Mouse (Mus musculus) kidney, adult 18-20 months (tissue): ENCODE measurements around the gene Atg101.
A peak's percentile ranks its signal among the peaks of the same experiment; 100 is the strongest.

Experiments used
- DNase-seq: peaks from one replicate; pipeline ENCODE4 v3.0.0; 2021

The Atg101 gene

DNA sequence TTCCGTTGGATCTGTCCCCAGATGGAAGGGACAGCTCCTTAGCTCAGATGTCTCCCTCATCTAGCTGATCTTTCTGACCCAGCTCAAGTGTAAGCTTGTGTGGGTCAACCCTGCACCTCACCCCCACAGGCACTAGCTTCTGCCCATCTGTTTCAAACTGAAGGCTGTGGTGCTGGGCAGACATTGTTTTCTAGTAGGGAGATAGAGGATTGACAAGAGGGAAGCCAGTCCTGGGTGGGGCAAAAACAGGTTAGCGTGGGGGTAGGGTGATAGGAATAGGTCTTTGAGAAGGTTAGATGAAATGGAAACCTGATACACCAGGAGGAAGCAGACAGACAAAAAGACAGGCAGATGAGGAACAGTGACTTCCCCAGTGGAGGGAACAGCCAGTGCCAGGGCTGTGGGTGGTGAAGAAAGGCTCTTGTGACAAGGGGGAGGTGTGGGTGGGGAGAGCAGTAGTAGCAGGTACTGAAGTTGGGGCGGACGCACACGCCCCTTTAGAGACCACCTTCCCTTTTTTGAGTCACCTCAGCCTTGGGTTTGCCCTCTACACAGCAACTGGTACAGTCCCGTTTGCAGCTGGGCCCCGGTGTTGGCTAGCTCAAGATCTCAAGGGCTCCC lies 28.1 kb upstream of the Atg101 start:
- no peak for DNase-seq

DNA sequence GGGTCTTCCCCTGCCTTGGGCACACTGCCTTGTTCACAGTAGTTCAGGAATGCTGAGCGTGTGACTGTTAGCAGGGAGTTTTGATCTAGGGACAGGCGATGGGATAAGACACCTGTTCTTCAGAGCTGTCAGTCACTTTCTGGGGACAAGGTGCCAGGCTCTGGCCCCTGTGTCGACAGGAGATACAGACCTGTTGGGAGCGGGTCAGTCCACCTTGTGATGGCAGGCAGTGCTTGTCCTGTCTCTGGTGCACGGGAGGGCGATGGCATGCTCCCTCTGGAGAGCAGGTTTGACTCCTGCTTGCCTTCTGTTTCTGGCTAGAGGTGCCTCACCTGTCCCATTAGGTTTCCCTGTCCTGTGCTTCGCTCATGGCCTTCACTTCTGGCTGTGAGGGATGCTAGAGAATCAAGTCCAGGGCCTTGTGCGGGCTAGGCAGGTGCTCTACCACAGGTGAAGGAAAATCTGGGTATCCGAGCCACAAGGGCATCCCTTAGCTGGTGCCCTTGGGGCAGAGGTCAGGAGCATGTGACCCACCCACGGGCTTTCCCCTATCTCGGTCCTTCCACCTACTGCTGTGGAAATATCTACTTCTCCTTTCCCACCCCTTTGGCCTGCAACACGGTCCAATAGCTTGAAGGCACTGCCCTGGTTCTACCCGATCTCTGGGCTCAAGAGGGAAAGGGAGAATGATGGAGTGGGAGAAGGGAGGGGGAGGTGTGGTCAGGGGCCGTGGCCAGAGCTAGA lies 27.4 kb upstream of the Atg101 start:
- no peak for DNase-seq

DNA sequence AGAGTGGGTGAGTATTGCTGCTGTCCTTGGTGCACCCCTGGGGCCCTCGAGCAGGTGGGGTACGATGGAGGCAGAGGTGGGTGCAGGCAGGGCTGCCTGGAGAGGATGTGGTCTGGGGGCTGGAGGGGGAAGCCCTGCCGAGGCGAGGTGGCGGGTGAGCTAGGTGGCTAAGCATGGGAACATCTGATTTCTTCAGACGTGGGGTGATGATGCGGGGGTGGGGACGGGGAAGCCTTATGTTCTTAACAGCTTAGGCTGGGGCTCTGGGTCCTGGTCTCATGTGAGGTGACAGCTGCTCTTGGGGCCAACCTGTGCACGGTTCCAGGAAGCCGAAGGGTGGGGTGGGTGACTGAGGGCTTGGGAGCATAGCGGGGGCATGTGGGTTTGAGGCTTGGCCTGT lies 25.7 kb upstream of the Atg101 start:
- DNase-seq, result no peak

DNA sequence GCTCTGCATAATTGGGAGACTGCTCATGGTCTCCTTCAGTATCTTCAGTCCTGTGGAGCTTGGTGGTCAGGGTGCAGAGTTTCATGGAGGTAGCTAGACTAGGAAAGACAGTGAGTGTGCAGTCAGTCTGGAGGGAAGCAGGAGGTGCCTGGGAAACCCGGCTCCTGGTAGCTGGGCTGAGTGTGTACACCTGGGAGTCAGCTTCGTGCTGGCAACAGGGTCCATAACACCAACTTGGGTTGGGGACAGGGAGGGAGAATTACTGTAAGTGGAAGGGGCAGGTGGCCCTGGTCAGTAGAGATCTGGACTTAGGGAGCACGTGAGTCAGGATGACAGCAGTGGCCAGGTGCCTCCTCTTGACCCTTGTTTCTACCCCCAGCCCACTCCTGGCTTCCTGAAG lies 24.1 kb upstream of the Atg101 start:
- no peak for DNase-seq

DNA sequence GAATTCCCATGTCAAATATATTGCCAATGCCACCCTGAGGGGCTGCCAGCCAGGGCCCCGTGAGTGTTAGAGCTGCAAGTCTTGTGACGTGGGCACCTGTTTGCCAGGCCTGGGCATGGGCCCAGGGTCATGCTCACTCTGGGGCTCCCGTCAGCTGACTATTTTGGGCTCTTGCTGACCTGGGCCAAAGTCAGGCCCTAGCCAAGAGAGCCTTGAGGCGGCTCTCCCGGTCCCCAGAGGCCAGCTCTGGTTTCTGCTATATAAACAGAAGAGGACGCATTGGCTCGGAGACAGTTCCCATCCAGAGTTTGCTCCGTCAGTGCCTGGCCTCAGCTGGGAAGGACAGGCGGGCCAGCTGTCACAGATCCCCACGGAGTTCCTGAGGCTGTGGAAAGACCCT lies 23.7 kb upstream of the Atg101 start:
- DNase-seq, result peak; percentile 54

DNA sequence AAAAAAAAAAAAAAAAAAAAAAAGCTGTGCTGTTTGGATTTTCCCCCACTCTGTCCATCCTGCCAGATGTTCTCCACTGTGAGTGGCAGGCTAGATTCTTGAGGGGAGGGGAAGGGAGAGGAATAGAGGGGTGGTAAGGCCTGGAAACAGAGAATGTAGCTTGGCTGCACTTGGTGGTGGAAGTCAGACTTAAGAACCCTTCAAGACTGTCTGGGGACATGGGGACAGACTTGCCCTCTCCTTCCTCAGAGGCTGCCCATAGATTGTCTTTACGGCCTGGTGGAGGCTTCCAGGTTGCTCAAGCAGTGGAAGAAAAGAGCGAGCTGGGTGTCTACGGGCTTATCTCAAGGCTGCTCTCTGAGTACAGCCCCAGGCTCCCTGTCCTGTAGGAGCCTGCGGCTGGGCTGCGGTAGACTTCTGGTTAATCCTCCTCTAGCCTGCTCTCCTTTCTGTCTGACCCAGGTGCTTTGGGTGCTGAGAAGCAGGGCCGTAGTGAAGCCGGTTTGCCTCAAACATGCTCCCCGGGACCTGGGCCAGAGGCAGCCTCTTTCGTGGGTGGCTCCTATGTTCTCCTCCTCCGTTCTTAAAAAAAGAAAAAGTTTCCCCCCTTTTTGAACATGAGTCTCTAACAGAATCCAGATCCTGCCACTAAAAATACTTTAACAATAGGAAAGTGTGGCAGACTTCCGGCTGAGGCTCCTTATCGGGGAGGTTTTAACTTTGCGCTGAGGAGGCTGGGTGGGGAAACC lies 23.0 kb upstream of the Atg101 start:
- DNase-seq, result no peak

DNA sequence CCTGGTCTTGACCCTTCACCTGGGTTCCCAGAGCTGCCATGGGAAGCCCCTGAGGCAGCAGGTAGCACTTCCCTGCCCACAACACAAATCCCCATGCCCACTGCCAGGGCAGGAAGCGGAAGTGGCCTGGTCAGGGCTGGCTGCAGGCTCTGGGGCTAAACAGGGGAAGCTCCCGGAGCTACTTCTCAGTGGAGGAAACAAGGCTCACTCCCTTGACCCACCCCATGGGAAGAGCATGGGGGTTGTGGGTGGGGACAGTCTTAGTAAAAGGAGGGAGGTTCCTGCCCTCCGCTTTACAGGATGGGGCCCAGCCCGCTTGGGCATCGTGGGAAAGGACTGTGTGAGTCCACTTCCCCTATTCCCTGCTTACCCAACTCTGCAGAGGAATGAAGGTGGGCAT lies 21.6 kb upstream of the Atg101 start:
- no peak for DNase-seq

DNA sequence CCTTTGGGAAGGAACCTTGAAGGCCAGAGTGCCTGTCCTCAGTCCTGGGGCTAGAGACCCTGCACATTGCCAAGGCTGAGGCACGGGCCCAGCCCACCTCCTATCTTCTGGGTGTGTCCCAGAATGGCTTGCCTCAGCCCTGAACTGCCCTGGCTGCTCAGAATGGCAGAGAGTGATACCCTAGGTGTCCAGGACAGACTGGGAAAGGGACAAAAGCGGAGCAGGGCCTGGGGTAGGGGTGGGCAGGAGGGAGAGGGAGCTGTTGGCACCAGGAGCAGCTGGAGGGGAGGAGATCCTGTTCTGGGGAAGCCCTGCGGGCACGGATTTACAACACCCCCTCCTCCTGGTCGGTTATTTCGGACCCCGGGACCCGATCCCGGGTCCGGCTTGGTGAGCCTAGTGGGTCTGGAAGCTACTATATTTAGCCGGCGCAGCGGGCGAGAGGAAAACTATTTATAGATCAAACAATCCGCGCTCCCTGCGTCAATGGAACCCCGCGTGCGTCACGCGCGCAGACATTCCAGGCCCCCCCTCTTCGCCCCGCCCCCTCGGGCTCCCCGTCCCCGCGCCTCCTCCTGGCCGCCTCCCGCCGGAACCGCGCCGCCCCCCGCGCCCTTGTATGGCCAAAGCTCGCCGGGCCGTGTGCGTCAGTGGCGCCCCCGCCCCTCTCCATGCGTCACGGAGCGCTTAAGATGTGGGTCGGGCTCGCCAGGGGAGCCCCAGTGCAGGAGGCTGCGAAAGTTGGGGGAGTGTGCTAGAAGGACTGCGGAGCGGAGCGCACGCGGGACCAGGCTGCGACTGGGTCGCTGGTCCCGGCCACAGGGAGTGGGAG lies 17.7 kb upstream of the Atg101 start:
- DNase-seq, result peak; percentile 93

DNA sequence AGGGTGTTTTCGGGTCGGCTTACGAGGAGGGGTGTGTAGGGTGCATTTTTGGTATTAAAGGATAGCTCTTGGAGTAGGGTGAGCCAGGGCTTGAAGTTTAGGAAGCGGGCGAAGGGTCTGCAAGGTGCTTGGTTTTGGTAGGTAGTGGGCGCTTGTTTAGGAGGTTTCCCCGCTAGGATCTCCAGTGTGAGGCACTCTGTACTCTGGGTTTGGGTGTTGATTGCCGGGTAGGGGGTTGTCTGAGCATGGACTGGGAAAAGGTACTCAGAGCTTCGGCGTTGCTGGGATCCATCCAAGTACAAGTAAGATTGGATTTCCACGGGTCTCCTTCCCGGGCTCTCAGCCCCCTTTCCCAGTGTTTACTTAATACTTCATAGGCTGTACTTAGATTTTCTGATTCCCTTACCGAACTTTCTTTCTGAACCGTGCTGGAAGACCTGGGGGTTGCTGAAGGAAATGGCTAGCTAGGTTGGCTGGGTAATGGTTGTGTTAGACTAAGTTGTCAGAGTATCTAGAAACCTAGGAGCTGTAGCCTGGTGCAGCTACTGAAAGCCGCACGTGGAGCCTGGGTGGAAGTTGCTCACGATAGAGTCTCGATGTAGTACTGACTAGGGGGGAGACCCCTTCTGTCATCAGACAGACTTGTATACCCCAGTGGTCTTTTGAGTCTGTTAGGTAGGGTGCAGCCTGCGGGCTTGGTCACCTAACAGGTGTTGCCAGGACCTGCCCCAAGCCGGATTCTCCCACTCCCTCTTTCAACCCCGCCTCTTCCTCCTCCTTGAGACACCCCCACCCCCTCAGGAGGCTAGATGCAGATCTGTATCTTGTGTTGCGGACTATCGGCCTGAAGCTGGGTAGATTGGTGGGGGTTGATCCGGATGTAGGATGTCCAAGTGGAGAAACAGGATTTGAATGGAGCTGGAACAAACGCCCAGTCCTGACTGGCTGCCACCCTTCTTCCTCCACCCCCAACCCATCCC lies 16.7 kb upstream of the Atg101 start:
- peak; percentile 47 for DNase-seq

DNA sequence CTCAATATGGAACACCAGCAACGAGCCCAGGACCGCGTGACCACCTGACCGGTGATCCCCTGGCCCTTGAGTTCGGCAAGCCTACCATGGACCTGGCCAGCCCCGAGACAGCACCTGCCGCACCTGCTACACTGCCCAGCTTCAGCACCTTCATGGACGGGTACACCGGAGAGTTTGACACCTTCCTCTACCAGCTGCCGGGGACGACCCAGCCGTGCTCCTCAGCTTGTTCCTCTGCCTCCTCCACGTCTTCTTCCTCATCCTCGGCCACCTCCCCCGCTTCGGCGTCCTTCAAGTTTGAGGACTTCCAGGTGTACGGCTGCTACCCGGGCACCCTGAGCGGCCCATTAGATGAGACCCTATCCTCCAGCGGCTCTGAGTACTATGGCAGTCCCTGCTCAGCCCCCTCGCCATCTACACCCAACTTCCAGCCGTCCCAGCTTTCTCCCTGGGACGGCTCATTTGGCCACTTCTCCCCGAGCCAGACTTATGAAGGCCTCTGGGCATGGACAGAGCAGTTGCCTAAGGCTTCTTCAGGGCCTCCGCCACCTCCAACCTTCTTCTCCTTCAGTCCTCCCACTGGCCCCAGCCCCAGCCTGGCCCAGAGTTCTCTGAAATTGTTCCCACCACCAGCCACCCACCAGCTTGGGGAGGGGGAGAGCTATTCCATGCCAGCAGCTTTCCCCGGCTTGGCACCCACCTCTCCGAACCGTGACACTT lies 13.8 kb upstream of the Atg101 start:
- DNase-seq, result no peak

DNA sequence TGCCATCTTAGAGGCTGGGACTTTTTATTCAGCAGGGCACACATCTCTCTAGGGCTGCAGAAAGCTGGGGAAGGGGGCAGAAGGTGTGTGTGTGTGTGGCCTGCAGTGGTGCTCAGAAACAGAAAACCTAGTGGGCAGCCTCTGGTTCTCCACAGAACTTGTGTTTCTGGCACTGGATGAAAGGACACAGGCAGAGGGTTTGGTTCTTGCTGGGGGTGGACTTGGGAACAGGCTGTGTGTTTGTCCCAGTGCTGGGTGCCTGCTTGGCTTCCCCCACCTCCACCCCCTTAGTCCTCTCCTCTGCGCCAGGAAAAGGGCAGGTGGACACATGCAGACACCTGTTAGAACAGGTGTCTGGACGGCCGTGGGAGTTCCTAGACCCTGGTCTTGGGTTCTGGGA lies 13.0 kb upstream of the Atg101 start:
- no peak for DNase-seq

DNA sequence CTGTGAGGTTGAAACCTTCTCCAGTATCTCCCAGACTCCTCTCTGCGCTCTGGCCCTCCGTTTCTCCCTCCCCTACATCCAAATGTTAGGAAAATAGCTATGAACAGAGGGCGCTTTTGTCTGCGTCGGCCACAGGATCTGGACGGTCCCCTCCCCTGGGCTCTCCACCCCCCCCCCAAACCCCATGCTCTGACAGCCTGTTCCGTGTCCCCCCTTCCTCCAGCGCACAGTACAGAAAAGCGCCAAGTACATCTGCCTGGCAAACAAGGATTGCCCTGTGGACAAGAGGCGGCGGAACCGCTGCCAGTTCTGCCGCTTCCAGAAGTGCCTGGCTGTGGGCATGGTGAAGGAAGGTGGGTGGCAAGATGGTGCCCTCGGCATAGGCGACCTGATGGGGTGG lies 12.6 kb upstream of the Atg101 start:
- no peak for DNase-seq

DNA sequence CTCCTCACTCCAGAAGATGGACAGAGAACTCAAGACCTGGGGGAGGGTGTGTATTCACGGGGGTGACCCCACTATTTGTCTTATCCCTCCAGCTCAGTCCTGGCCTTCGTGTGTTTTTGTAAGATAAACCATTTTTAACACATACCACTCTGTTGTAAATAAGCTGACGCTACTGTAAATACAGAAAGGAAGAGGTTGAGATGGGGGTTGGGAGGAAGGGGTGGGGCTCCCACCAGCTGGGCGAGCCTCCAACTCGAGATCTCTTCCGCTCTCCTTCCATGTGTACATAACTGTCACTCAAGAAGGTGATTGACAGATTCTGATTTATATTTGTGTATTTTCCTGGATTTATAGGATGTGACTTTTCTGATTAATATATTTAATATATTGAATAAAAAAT lies 9.7 kb upstream of the Atg101 start:
- no peak for DNase-seq

DNA sequence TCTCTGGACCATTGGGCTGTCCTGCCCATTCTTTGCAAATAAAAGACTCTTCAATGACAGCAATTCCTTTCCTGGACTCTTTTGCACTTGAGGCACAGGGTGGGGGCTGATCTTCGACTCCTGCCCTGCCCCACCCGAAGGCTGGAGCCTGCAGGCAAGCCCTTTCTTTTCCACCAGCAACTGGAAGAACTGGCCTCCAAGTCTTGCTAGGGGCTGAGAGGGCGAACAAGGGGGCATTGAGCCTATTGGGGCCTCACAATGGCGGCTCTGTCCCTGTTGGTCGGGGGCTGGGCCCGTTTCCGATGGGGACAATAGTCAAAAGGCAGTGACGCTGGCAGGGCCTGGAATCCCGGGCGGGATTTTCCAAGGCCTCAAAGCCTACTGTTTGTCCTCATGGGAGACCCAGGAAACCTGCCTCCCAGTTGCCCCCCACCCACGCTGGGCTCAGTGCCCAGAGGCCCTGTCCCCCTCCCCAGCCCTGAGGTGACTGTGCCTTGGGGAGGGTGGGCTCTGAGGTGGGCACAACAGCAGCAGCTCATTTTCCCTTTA lies 6.6 kb upstream of the Atg101 start:
- no peak for DNase-seq

DNA sequence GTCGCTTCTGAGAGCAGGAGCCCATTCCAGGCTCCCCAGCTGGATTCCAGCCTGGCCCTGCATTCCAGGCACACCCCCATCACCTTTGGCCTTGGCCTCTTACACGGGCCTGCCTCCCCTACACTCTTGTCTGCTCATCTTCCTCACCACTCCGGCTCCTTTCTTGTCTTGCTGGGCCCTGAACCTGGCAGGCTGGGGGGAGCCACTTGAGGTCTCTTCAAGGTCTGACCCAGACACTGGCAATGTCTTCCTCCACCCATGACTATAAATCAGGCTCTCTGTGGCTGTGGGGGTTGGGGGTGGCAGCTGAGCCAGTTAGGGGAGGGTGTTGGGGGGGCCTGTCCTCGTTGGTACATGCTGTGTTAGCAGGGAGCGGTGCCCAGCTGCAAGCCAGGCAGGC lies 5.5 kb upstream of the Atg101 start:
- DNase-seq, result no peak

DNA sequence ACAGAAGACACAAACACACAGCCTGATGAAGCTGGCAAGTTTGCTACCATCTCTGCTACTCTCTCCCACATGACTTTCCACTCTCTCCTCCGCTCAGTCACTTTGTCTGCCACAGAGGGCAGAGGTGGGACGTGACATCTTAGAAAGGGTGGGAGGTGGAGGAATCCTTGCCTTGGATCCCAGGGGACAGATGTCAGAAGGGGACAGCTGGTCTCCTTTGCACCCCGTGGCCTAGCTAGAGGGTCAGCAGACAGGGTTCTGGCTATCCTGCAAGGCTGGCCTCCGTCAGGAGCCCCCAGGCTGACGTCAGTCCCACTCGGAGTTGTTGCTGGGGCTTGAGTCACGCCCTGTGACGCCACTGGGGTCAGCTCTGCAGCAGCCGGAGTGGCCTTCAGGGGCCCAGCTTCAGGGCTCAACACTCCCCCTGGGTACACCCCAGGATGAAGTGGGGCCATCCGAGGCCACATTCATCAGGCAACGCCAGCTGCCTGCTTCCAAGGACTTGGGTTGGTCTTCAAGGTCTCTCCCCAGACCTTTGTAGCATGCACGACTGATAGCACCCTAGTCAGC lies 4.6 kb upstream of the Atg101 start:
- no peak for DNase-seq

DNA sequence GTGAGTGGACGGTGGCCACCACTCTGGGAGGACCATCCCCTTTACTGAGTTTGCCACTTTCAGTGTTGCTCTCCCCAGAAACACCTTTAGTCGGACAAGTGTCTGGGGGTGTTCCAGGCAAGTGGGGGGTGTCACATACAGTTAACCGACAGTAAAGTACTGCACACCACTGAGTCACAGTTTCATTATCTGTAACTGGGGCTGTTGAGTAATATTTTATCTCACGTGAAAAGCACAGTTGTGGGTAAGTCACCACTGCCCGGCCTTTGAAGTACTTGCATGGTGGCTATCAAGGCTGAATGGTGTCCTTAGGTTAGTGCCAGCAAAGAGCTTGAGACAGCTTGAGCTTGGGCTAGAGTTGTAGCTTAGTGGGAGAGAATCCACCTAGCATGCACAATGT lies 1.6 kb upstream of the Atg101 start:
- DNase-seq, result no peak

DNA sequence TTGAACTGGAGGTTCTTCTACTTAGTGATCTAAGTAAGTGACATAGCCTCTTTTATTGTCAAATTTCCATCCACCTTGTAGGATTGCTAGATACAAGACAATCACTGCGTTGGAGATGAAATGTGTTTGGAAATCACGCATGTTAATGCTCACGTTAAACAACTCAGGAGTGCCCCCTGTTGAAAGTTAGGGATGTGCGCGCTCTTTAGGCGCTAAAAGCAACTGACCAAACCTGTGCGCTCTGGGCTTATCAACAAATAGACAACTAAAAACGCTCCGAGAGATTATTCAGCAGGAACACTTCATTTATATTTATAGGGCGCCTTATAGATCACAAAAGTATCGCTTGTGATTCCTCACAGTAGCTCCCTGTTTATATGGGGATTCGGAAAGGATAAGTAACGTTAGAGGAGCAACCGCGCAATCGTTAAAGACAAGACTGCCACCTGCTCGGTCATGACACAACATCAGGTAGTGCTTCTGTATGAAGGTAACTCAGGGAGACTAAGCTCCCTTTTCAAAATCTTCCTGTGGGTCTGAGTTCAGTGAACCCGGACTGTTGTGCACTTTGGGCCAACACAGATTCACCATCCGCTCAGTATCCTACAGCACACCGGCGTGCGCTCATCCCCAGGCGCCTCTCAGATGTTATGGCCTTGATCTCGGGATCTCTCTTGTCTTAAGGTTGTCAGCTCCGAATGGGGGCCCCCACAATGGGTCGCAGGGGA lies 725 bp upstream of the Atg101 start:
- peak; percentile 66 for DNase-seq

DNA sequence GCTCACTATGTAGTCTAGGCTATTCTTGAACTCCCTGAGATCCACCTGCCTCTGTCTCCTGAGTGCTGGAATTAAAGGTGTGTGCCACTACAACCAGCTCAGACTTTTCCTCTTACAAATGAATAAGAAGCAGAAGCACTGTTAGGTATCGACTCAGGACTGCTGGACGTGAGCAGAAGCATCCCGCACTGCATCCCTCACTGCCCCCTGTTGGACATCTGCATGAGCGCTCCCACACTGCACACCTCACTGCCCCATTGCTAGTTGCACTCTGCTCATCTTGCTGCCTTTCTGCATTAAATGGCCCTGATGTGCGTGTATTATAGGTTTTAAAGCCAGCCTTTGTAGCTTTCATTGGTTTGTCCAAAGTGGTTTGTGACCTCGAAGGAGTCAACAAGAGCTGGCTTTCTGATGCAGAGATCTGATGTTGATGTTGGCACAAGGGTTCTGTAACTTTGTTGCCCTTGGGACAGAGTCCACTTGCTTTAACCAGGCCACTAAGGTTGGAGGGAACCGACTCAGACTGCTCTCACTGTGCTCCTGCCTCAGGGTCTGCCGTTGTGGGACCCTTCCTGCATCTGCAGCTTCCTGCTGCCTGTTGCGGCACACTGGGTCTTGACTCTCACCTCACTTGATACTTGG lies 2.2 kb downstream of the Atg101 start:
- DNase-seq, result peak; percentile 33
